Mouse (Mus musculus): ENCODE data around the gene Gss.
"Not testable (repeated sequence)": the region's sequence is repeated elsewhere in the genome, so short reads cannot be mapped to it uniquely, and the experiment has no call there.

The Gss gene

DNA sequence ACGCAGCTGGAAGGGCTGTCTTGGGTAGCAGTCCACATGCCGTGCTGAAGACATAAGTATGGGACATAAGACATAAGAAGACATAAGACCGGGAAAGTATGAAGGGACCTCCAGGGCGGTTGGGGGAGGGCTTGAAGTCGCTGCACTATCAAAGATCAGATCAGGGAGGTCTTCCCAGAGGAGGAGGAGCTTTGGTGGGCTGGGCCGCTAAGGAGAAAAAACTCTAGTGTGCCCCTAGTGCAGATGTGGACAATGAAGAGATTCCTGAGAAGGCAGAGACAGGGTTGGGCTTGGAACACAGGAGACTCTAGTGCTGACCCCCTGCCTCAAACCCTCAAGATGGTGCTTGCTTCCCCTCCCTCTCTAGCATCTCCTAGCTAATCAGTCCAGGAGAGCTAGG, 24.4 kb upstream of the Gss start:
- no peak for DNase-seq

DNA sequence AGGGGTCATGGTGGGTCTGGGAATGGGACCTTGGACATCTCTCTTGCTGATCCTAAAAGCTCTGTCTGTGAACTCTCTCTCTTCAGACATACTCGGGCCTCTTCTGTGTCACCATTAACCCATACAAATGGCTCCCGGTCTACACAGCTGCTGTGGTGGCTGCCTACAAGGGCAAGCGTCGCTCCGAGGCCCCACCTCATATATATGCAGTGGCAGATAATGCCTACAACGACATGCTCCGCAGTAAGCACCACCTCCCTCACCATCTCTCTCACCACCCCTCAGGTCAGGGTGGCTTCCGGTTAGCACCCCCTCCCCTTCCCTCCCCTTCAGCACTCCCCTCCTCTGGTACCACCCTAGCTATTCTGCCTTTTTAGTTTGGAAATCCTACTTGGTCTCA, 21.3 kb upstream of the Gss start:
- no peak for DNase-seq

DNA sequence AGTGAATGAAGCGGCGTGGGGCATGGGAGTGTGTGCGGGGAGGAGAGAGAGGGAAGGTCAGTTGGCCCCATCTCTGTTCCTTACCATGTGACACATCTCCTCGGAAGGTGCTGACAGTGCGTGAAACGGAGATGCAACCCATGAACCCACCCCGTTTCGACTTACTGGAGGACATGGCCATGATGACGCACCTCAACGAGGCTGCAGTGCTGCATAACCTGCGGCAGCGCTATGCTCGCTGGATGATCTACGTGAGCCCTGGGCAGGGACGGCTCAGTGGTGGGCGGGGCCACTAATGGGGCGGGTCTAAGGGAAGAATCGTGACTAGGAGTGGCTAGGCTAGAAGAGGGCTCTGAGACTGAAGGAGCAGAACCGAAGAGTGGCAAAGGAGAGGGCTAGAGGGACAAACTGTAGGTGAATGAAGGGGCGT, 20.7 kb upstream of the Gss start:
- DNase-seq, result peak; percentile 52 to 71

DNA sequence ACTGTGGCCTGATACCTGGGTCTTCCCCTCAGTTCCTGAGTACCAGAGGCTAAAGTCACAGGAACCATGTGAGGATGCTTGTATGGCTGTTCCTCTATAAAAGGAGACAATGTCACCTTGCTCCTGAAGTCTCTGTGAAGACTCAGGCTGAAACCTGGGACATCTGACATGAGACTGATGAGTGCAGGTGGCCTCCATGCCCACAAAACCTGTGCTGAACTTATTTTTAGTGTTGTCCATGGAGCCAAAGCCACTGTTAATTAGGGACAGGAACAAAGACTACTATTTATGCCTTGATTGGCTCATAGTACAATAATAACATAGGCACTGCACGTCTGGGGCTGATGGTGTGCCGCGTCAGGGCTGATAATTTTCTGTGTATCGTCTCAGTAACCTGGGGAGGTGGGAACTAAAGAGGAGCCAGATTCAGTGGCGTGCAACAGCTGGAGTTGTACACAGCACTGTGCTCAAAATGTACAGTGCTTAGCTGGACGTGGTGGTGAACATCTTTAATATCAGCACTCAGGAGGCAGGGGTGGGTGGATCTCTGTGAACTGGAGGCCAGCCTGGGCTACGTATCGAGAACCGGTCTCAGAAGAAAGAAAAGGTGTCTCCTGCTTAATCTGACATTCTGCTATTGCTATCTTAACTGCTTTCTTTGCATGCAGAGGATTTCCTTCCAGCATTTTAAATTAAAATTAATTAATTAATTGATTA, 19.4 kb upstream of the Gss start:
- DNase-seq, result no peak

DNA sequence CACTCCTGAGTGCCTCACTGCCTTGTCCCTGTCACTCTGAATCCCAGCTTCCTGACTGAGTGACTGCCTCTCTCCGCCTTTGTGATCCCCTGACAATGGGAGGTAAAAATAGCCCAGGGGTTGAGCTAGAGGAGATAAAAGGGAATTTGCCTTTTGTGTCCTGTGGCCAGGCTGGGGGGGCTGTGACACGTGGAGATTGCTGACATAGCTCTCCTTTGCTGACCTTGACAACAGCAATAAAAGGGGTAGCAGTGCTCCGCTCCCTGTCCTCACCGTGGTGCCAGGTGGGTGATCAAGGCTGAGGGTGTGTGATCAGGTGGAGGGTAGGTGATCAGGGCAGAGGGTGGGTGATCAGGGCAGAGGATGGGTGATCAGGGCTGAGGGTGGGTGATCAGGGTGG, 18.4 kb upstream of the Gss start, which contains the start of gene Myh7b:
Gene Myh7b, plus strand, starts transcription at position 235 of the 400 bp plus-strand sequence.
- DNase-seq, result no peak

DNA sequence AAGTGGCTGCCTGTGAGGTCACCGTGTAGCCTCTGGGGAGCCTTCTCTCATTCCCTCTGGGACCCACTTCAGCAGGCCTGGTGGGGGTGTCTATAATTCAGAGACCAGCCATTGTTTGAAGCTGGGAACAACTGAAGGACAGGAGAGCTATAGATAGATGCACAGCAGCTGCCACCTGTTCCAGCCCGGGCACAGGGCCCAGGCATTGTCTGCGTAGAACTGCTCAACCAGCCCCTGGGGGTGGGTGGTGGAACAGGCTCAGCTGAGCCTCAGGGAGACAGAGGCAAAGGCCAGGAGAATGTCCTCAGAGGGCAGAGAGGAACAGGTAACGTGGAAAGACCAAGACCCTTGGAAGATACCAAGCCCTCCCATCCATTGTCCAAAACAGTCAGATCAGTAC, 13.8 kb upstream of the Gss start:
- no peak for DNase-seq

DNA sequence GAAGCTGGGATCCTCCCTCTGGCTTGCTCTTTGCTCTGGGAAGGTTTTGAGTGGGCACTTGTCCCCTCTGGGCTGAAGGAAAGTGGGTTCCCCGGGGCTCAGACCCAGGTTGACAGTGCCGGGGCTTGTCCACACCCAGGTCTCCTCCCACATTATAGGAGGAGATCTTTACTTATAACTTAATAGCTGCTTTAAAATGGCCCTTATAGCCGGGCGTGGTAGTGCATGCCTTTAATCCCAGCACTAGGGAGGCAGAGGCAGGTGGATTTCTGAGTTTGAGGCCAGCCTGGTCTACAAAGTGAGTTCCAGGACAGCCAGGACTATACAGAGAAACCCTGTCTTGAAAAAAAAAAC, 12.6 kb upstream of the Gss start:
- DNase-seq, result not testable (repeated sequence)

DNA sequence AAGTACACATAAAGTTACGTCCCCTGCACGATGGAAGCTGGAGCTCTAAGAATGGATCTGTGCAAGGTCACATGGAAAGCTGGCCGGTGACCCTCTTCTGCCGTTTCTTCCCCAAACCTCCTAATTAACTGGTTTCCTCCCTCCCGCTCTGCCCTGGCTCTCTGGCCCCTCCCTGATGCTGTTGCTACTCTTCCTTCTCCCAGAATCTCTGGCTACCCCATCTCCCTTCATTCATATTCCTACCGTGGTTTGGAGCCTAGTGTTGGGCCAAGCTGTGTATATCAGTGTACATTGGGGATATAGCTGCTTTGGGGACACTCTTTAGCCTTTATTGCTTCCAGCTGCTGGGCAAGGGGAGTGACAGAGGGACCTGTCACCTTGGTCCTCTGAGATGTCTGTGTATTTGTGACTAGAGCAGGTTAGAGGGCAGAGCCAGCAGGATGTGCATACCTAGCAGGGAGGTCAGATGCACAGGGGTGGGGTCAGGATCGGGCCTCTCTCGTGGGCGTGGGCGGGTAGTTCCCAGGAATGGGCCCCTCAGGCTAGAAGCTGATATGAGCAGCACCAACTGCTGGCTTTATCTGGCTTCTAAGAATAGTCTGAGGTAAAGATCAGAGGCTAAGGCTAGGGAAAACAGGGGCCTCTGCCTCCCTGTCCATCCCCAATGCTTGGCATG, 12.1 kb upstream of the Gss start:
- no peak for DNase-seq

DNA sequence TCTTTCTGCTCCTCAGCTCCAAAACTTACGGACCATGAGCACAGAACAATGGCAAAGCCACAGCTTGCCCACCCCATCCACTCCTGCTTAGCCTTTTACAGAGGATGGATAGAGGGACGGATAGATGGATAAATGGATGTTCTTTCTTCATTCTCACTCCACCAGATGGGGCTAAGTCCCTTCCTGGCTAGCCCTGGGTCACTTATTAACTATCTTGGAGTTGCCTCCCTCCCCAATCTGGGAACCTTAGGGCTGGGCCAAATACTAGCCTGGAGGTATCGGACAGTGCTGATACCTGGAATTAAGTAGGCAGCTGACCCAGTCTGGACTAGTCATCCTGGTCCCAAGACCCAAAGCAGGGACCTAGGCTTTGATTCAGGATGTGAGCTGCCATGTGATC, 11.1 kb upstream of the Gss start:
- peak; percentile 46 to 49 for DNase-seq

DNA sequence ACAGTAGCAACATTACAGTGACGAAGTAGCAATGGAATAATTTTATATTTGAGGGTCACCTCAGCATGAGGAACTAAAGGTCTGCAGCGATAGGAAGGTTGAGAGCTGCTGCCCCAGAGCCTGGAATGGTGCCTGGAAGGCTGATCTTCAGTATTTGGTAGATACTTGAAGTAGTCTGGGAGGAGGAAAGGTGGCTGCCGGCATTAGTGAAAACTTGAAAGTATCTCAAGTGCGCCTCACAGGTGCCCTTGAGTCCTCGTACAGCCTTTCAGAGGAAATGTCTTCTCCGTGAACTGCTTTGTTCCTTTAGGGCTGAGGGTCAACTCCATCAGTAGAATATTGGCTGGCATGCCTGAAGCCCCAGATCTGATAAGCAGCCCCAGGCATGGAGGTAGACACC, 2.9 kb upstream of the Gss start:
- DNase-seq, result no peak

DNA sequence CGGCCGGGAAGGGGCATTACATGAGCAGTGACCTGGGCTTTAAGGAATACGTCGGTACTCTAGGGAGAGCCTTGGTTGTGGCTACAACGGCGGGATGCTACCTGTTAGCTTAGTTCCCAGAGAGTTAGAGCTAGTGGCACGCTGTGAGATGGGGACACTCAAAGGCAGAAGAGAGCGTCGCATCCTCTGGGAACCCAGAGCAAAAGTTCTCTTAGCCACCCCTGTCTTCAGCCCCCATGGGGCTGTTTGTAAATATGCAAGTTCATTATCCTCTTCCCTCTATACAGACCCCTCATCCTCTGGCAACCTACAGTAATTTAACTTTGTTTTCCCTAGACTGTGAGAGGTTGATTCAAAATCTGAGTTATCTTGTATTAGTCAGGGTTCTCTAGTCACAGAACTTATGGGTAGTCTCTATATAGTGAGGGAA, 259 bp upstream of the Gss start:
- no peak for DNase-seq

DNA sequence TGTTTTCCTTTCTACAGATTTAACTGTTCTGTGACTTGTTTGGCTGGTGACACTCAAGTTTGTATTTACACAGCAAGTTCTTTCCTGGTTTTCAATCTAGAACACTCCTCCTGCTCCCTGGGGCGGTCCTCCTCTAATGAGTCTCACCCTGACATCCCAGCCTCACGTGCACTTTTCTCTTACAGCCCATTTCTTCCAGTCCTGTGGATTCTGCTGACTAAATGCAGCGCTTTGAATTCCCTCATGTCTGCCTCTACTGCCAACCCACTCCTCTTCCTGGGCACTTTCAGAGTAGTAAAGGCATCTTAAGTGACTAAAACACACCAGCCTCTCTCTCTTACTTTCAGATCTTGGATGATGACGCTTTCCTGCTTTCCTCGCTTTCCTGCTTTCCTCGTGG, 934 bp downstream of the Gss start:
- peak; percentile 61 to 62 for DNase-seq

DNA sequence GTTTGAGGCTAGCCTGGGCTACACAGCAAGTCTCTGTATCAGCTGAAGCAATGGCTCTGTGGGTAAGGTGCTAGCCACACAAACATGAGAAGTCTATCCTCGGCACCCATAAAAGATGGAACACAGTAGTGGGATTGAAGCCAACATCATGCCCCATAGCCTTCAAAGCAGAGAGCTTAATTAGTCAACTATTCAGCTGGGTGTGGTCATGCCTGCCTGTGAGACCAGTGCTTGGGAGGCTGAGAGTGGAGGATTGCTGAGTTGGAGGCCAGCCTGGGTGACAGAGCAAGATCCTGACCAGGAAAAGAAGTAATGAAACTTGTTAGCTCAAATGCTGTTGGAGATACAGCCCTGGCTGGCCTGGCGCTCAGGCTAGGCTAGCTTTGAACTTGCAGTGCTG, 1.7 kb downstream of the Gss start:
- peak; percentile 60 to 65 for DNase-seq

DNA sequence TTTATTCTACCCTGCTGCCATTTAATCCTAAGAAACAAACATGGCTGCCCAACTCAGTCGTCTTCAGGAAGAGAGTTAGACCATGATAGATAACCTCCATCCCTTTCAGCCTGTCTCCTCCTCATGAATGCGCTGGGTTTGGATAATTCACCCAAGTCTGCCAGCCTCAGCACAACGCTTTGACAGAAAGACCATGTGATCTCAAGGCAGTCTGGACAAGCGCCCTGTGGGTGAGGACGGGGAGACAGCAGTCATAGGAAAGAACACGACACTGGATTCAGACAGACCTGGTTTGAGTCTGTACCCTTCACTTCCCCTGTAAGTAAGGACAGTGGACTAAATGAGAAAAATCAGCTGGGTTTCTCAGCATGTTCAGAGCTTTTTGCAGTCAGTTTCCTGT, 3.1 kb downstream of the Gss start:
- peak in 1 of 2 experiments; percentile 56 for DNase-seq

DNA sequence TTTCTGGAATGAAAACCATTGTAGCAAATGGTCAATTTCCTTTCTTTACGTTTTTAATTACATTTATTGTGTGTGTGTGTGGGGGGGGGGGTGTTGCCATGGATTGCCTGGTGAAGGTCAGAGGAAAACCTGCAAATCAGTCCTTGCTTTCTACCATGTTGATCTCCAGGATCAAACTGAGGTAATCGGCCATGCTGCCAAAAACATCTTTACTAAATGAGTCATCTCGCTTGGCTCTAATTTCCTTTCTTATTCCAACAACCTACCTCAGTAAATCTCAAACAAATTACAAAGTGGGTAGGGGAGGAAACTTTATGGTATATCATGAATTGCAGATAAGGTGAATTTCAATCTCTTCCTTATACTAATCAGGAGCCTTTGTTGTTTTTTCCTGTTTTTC, 4.5 kb downstream of the Gss start:
- no peak for DNase-seq

DNA sequence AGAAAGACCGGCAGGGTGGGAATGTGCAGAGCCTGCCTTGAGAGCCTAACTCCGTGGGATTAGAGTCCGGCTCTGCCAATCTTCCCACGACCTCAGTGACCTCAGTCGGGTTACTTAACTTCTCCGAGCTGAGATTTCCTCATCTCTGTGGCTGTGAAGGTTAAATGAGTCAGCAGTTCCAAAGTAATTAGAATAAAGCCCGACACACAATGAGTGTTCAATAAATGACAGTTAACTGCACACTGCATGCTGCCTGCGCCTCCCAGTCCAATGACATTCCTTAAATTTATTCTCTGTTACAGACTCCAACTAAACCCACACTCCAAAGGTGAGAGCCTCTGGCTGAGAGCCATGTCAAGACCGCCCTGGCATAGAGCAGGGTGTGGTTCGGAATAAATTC, 7.1 kb downstream of the Gss start:
- peak; percentile 71 to 79 for DNase-seq

DNA sequence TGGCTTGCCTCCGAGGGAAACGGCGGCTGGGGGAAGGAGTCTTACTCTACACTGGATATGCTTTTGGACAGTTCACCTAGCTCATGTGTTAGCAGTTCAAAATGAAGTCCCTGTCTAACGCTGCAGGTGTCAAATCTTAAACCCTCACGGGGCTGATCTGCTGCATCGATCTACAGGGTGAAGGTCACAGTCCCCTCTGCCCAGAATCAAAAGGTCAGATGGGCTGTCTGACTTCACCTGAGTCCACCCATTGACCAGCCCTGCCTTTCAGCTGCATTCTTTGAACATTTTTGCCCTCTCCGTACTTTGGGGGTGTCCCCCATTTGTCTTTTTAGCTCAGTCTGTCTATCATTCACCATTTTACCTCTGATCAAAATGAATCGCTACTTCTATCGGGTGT, 7.5 kb downstream of the Gss start:
- DNase-seq, result no peak

DNA sequence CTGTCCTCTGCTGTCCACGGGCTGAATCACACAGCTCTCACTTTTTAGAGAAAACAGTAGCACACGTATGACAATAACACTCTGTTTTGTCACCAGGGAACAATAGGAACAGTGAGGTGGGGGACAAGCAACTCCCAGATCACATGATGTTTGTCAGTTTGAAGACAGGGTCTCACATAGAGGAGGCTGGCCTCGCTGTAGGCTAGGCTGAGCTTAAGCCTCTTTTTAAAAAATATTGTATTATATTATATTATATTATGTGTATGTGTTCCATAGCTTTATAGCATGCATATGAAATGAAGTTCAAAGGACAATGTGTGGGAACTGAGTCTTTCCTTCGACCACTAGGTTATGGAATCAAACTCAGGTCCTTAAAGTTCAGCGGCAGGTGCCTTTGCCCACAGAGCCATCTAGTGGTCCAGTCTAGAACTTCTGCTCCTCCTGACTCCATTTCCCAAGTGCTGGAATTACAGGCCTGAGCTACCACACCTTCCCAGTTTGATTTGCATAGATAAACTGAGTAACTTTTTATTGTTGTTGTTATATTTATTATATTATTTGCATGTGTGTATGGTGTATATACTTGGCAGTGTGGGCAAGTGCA, 8.6 kb downstream of the Gss start:
- DNase-seq, result peak; percentile 66 to 85

DNA sequence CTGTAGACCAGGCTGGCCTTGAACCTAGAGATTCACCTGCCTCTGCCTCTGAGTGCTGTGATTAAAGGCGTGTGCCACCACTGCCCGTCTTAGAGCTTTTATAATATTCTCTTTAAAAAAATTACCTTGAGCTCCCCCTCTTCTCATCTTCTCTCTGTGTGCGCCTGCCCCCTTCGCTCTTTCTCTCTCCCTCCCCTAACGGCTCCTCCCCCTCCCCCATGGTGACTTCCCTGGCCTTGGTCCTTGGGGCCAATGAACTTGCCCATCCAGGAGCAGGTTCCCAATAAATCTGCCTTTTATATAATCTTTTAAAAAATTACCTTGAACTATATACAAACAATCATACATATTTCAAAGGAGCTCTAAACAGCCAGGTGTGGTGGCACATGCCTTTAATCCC, 9.6 kb downstream of the Gss start:
- peak in 1 of 2 experiments; percentile 56 for DNase-seq

DNA sequence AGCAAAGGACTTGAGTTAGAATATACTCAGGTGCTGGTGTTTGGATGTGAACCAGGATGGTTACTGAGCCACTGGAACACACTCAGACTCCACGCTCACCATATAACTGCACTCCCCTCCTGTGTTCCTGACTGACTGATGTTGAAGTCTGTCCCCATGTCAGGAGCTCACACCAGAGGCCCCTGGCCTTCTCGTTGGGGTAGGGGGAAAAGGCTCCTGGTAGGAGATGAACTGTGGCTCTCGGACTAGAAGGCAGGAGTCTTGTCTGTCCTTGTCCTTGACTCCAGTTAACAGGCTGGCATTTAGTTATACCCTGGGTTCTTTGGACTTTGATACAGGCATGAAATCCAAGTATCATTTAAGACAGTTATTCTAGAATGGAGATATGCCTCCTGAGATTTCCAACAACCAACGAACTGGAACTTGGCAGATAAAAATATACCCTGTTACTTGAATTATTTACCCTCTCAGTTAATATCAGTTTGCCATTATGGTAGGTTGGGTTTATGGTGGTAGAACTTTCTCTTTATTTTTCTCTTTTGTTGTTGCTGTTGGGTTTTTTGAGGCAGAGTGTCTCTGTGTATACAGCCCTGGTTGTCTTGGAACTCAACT, 10.1 kb downstream of the Gss start:
- peak; percentile 43 to 65 for DNase-seq

DNA sequence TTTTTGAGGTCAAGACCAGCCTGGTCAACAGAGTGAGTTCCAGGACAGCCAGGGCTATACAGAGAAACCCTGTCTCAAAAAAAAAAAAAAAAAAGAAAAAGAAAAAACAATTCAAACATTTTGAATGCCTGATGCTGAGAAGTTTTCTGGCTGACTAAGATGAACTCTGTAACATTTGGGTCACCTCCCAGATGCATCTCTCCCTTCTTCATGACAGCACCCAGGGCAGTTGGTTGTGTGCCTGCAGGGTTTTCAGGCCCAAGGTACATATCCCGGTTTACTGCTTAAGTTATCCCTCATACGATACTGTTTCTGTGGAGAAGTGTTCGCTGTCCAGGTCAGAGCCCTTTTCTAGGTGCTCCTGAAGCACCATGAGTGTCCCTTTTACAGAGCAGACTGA, 12.3 kb downstream of the Gss start:
- no peak for DNase-seq

DNA sequence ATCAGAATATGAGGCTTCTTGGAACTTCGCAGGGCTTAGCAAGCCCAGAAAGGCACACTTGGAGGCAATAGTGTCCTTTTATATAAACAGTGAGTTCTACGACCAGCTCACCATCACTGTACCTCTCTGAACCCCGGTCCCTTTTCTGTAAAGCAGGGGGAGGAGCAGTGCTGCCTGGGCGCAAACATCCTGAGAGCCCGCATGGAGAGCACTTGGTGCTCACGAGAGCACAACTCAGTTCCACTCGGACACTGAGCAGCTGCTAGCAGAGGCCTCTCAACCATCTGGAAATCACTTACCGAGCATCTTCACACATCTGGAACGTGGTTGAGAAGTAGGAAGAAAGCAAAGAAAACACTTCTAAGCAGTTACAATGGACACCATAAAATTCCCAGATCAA, 16.0 kb downstream of the Gss start:
- no peak for DNase-seq

DNA sequence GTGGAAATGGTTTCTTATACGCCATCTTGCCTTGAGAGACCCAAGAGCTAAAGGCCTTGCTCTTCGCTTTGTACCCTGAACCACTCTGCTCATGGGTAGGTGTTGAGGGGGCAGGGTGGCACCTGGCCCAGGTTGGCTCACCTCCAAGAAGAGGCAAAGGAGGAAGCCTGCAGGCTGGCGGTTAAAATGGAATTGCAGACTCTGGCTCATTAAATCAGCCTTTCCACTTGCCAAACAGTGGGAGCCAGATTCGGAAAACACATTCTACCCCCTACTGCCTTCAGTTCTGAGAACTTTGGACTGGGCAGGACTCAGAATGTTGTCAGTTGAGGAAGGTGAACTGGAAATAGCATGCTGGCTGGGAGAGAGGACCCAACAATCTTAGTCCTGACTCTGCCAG, 17.9 kb downstream of the Gss start:
- DNase-seq, result peak; percentile 94

DNA sequence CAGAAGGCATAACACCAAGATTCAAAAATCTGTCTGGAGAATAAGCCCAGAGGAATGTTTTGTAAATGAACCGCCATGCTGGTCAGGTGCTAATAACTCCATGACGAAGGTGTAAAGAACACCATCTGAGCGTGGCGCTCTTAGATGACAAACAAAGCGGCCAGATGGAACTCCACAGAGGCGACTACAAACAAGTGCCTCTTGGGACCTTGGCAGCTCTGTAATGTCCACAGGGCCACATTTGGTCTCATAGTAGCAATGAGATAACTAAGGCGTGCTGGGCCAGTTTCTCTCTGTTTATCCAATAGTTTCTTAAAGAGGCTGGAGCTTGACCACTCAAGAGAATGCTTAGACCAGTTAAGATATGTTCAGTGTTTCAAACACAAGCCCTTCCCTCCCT, 18.6 kb downstream of the Gss start:
- DNase-seq, result no peak
